Mouse (Mus musculus): ENCODE measurements around the gene Scd1.

Gene Scd1

GRCm38 (mm10) chr19:44407341-44408222 is at the start of gene Scd1:
Gene Scd1, minus strand, starts transcription at chr19:44407879.
- DNase-seq: peak; percentile 91

GRCm38 (mm10) chr19:44455356-44455755 is 47.7 kb upstream of the Scd1 start:
- no peak for DNase-seq

DNA sequence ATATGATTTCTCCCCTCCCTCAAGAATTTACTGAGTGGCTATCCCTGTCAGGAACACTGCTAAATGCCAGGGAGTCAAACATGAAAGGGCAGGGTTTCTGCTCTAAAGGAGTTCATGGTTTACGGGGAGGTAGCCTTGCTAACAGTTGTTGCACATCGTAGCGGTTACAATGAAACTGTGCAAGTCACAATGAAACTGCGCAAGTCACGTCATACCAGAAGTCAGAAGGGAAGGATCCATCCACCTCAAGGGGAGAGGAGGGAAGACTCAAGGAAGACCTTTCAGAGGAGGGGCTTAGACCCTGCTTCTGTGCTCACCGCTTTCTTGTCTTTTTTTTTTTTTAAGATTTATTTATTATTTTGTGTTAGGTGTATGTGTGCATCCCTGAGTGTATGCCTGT is 47.2 kb upstream of the Scd1 start:
- DNase-seq: no peak

DNA sequence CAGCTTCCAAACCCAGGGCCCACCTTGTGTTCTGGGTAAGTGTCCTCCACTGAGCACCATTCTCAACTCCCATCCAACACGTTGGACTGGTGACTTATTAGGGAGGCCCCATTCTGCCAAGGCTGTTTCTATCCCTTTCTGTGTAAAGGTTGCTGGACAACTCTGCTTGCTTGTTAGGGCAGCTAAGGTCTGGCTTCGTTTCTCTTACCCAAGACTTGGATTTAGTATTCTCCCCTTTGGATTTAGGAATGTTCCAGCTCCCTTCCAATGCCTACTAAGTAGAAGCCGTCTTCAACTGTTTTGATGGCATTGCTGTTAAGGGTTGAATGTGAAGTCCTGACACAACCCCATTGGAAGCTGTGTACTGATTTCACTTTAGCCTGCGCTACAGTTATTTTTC is 40.2 kb upstream of the Scd1 start:
- no peak for DNase-seq

GRCm38 (mm10) chr19:44445755-44446154 is 38.1 kb upstream of the Scd1 start:
- no peak for DNase-seq

GRCm38 (mm10) chr19:44439302-44439701 is 31.6 kb upstream of the Scd1 start:
- no peak for DNase-seq

- no peak for DNase-seq
Measured at GRCm38 (mm10) chr19:44437975-44438374, 30.3 kb upstream of the Scd1 start.

GRCm38 (mm10) chr19:44432084-44432483 is 24.4 kb upstream of the Scd1 start:
- no peak for DNase-seq

GRCm38 (mm10) chr19:44427721-44428120 is 20.0 kb upstream of the Scd1 start:
- no peak for DNase-seq

DNA sequence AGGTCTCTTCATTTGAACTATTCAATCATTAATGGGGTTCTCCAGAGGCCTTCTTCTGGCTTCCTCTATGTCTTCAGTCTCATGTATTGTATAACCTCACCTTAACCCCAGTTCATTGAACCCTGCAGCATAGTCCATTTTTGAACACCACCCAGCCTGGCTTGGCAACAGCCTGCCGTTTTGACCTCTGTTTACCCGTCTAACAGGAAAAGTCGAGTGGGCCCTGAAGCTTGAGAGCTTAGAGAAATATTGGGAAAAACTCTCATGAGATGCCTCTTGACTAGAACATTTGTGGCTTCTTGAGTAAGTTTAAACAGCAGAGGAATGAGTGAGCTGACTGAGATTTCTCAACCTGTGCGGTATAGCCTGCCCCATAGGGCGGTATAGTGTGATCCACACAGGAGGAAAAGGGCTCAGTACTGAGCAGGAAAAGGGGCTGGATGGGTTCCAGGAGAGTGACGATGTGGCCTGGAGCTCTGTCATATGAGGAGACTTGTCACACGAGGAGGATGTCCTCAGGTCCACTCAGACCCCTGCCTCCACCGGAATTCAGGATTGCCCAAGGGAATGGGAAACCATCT is 14.5 kb upstream of the Scd1 start:
- no peak for DNase-seq

DNA sequence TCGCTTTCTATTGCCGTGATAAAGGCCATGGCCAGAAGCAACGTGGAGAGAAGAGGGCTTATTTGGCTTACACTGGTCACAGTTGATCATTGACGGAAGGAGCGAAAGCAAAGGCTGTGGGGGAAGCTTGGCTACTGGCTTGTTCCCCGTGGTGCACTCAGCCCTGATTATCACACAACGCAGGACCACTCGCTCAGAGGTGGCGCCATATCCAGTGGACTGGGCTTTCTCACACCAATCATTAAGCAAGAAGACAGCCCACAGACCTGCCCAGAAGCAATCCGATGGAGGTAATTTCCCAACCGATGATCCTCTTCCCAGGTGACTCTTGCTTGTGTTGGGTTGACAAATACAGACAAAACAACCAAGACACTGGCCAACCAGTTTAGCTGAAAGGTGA is 11.9 kb upstream of the Scd1 start:
- DNase-seq: no peak

- peak; percentile 76 for DNase-seq
Measured at GRCm38 (mm10) chr19:44418945-44419344, 11.3 kb upstream of the Scd1 start.

GRCm38 (mm10) chr19:44418544-44418943 is 10.9 kb upstream of the Scd1 start:
- DNase-seq: no peak

DNA sequence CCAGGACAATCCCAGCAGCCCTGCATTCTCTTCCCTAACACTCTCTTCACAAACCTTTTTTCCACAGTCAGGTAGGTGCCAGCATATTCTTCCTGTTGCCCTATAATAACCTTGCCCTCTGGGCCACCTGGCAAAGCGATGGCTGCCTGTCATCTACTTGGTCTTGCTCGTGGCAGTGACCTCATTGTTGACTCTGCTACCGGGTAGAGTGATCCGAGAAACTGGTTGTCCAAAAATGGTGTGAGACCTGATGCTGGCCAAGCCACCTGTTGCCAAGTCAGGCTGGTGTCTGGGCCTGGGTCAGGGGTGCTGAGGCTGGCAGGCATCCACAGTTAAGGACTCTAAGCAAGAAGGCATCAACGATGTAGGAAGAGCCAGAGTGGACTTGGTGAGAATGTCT is 10.4 kb upstream of the Scd1 start:
- no peak for DNase-seq

GRCm38 (mm10) chr19:44417448-44417847 is 9.8 kb upstream of the Scd1 start:
- DNase-seq: no peak

GRCm38 (mm10) chr19:44416240-44416639 is 8.6 kb upstream of the Scd1 start:
- DNase-seq: no peak

DNA sequence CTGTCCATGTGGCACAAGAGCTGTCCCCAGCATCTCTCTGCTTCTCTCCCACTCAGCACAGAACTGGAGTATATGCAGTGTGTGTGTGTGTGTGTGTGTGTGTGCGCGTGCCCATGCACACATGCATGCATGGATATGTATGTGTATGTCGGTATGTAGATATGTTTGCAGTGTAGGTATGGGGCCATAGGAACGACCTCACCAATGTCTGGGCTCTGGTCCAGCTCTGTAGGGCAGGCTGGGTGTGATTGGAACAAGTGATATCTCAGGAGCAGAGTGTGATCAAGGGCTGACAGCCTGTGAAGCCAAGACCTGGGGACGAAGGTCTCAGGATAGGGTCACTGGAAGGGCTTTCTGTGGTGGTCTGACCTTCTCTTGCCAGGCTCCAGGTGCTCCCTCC is 7.8 kb upstream of the Scd1 start:
- no peak for DNase-seq

DNA sequence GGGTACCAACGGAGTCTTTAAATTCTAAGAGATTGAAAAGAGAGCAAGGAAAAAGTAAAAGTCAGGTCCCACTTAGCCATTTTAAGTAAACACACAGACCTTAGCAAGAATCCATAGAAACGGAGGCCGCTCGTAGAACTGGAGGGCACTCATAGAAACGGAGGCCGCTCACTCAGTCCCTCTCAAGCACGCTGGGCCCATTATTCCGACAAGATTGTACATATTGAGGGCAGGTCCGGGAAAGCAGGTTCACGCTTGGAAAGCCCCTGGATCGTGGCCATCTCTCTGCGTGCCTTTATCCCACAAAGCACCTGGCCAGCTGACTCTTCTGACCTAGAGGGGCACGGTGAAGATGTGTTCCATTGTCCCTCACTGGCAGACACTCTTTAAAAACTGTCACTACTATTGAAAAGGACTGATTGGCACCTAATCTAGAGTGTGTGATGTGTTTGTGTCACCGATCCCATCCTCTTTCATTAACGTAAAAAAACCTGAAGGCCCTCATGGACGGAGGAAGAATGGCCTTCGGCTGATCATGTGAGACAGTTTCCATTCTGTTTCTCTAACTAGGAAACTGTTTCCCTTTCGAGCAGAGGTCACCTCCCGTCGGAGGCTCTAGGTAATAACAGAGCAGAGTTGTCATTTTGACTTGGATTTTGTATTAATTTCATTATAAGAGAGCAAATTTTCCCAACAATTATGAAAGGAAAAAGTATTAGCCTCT is 2.8 kb upstream of the Scd1 start:
- DNase-seq: peak; percentile 31

DNA sequence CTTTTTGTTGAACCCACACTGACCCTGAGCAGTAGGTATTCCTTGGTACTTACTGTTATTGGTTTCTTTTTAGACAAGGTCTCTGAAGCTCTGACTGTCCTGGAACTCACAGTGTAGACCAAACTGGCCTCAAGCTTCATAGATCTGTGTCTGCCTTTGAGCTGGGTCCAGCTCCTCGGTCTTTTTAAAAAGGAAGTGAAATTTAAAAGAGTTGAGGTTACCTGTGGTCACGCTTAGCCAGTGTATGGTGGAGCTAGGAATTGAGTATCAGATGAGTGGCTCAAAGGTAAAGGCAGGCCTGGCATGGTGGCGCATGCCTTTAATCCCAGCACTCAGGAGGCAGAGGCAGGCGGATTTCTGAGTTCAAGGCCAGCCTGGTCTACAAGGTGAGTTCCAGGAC is 916 bp upstream of the Scd1 start:
- peak; percentile 48 for DNase-seq

DNA sequence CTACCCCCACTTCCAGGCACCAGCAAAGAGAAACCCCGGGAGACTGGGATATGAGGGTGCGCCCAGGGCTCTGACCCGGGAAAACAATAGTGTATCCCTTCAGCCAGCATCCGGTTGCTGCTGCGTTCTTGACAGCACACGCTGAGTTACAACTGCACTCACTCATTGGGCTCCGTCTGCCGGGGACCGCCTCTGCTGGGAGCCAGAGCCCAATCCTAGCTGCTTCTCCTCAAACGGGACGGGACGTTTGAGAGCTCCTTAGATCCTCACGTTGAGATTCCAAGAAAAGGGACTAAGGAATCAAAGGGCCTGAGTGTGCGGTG is 505 bp upstream of the Scd1 start:
- DNase-seq: peak; percentile 67

GRCm38 (mm10) chr19:44403546-44403945 is 4.1 kb downstream of the Scd1 start:
- peak; percentile 31 for DNase-seq

- peak; percentile 96 for DNase-seq
Measured at GRCm38 (mm10) chr19:44400484-44401197, 7.0 kb downstream of the Scd1 start.

GRCm38 (mm10) chr19:44400076-44400475 is 7.6 kb downstream of the Scd1 start:
- peak; percentile 81 for DNase-seq

Data from cerebellum, adult 9-10 months (tissue).